Mouse (Mus musculus) heart, postnatal 0 days (tissue): ENCODE measurements at regions not wholly inside any gene's neighbourhood (a gene's known extent, or its start where the extent isn't known, plus 50 kb on each side); places are given as distances from the start of the nearest gene placed in this dataset.

Source experiments
- ATAC-seq: fragments of 200-750 bp; cut with Nextera tagmentation; 2 replicates; pipeline ENCODE4 v1.8.0; 2017; ENCODE audit warnings: low read depth, moderate number of reproducible peaks, moderate library complexity; ENCODE audit not compliant: insufficient read depth
- DNase-seq: peaks from one replicate; pipeline ENCODE4 v3.0.0-alpha.2; 2016; ENCODE audit warnings: low spot score
- H3K27ac ChIP-seq: fragments of 300-500 bp; sonication (generic); 2 replicates; pipeline ENCODE4 v1.5.1; 2014; ENCODE audit warnings: low read depth, mild to moderate bottlenecking
- H3K27me3 ChIP-seq: fragments of 300-500 bp; sonication (generic); 2 replicates; pipeline ENCODE4 v1.6.1; 2014; ENCODE audit warnings: low read length, mixed read lengths; ENCODE audit not compliant: control insufficient read depth, insufficient read depth
- H3K36me3 ChIP-seq: fragments of 300-500 bp; sonication (generic); replicated peaks from 2 replicates; pipeline ENCODE4 v1.6.1; 2014; ENCODE audit warnings: low read length, mixed read lengths; ENCODE audit not compliant: control insufficient read depth, insufficient read depth
- H3K4me1 ChIP-seq: fragments of 300-500 bp; sonication (generic); 2 replicates; pipeline ENCODE4 v1.6.1; 2014; ENCODE audit warnings: antibody characterized with exemption; ENCODE audit not compliant: control insufficient read depth, insufficient read depth
- H3K4me2 ChIP-seq: fragments of 300-500 bp; sonication (generic); 2 replicates; pipeline ENCODE4 v1.6.1; 2014; ENCODE audit warnings: low read depth, mild to moderate bottlenecking, low read length, moderate library complexity
- H3K4me3 ChIP-seq: fragments of 300-500 bp; sonication (generic); 2 replicates; pipeline ENCODE4 v1.5.1; 2014; ENCODE audit warnings: low read depth, low read length
- H3K9ac ChIP-seq: fragments of 300-500 bp; sonication (generic); replicated peaks from 2 replicates; pipeline ENCODE4 v1.6.1; 2014; ENCODE audit warnings: low read depth, low read length, mixed read lengths
- H3K9me3 ChIP-seq: fragments of 300-500 bp; sonication (generic); replicated peaks from 2 replicates; pipeline ENCODE4 v1.6.1; 2016; ENCODE audit warnings: low read length; ENCODE audit not compliant: control insufficient read depth
- CTCF ChIP-seq: IDR thresholded peaks from 2 replicates; pipeline ENCODE4 v1.5.1; 2016; ENCODE audit warnings: antibody characterized with exemption, control low read depth, low read depth
- EP300 ChIP-seq: IDR thresholded peaks from 2 replicates; pipeline ENCODE4 v1.6.1; 2016; ENCODE audit warnings: antibody characterized with exemption, low read depth
- WGBS: fragments of 180-500 bp; shearing (Covaris S2); extraction: QIAGEN DNeasy Blood & Tissue Kit; methylation state at CpG from one replicate; pipeline ENCODE4 v1.1.7; 2014; 5-methylcytosine and 5-hydroxymethylcytosine counted together

GRCm38 (mm10) chr4:67932481-67932880 lies 1021.7 kb downstream of the Brinp1 start:
- Histone ChIP-seq H3K27ac (no peak overlapping the region), H3K4me1 (no peaks in the 10 kb centered on the region), H3K27me3 (no peaks in the 10 kb centered on the region), H3K4me3 (no peak overlapping the region), H3K9ac (no peak overlapping the region), H3K36me3 (no peaks in the 10 kb centered on the region), H3K9me3 (no peaks in the 10 kb centered on the region), H3K4me2 (no peak overlapping the region)
- DNase-seq, result no peak
- ATAC-seq, result no peak
- no peak for TF ChIP-seq EP300
- no peak for TF ChIP-seq CTCF
- WGBS, result 60% methylated on average over 2 of the region's 2 CpGs

- no peaks in the 10 kb centered on the region for H3K36me3 ChIP-seq
- no peak overlapping the region for H3K4me2 ChIP-seq
- ATAC-seq (no peak), DNase-seq (no peak)
- no peaks in the 10 kb centered on the region for H3K27me3 ChIP-seq
- H3K4me1 ChIP-seq, result no peaks in the 10 kb centered on the region
- no peak overlapping the region for H3K27ac ChIP-seq
- no peaks in the 10 kb centered on the region for H3K9me3 ChIP-seq
- H3K4me3 ChIP-seq, result no peak overlapping the region
- no peak overlapping the region for H3K9ac ChIP-seq
- WGBS, result 73% methylated on average over 1 of the region's 1 CpGs
- no peak for TF ChIP-seq CTCF
- no peak for TF ChIP-seq EP300
These were observed 1055.1 kb downstream of the Brinp1 start for GRCm38 (mm10) chr4:67899109-67899508.

- H3K4me1 ChIP-seq, result no peaks in the 10 kb centered on the region
- H3K9ac ChIP-seq, result no peak overlapping the region
- TF ChIP-seq EP300 (no peak), CTCF (no peak)
- 71% methylated on average over 1 of the region's 1 CpGs for WGBS
- ATAC-seq (no peak), DNase-seq (no peak)
- no peak overlapping the region for H3K4me2 ChIP-seq
- H3K9me3 ChIP-seq, result no peaks in the 10 kb centered on the region
- H3K27ac ChIP-seq, result no peak overlapping the region
- H3K36me3 ChIP-seq, result no peaks in the 10 kb centered on the region
- no peak overlapping the region for H3K4me3 ChIP-seq
- H3K27me3 ChIP-seq, result no peaks in the 10 kb centered on the region
These were observed 1062.1 kb downstream of the Brinp1 start for GRCm38 (mm10) chr4:67891946-67892575.

GRCm38 (mm10) chr4:67887954-67888353 lies 1060.6 kb downstream of the Tlr4 start:
- no peak overlapping the region for H3K27ac ChIP-seq
- H3K27me3 ChIP-seq, result no peaks in the 10 kb centered on the region
- no peaks in the 10 kb centered on the region for H3K36me3 ChIP-seq
- no peak overlapping the region for H3K9ac ChIP-seq
- no peak overlapping the region for H3K4me3 ChIP-seq
- no peaks in the 10 kb centered on the region for H3K4me1 ChIP-seq
- H3K4me2 ChIP-seq, result no peak overlapping the region
- ATAC-seq, result no peak
- no peak for DNase-seq
- TF ChIP-seq CTCF, result no peak
- no peak for TF ChIP-seq EP300
- no peaks in the 10 kb centered on the region for H3K9me3 ChIP-seq

- no peak overlapping the region for H3K9ac ChIP-seq
- no peak overlapping the region for H3K4me3 ChIP-seq
- H3K4me1 ChIP-seq, result no peaks in the 10 kb centered on the region
- DNase-seq (no peak), ATAC-seq (no peak)
- no peaks in the 10 kb centered on the region for H3K9me3 ChIP-seq
- no peaks in the 10 kb centered on the region for H3K36me3 ChIP-seq
- no peak overlapping the region for H3K27ac ChIP-seq
- no peaks in the 10 kb centered on the region for H3K27me3 ChIP-seq
- TF ChIP-seq EP300, result no peak
- no peak overlapping the region for H3K4me2 ChIP-seq
These were observed 1057.8 kb downstream of the Tlr4 start for GRCm38 (mm10) chr4:67885204-67885603.

- ATAC-seq, result no peak
- H3K27ac ChIP-seq, result no peak overlapping the region
- H3K4me3 ChIP-seq, result no peak overlapping the region
- WGBS, result 75% methylated on average over 2 of the region's 2 CpGs
- H3K4me2 ChIP-seq, result no peak overlapping the region
- no peak overlapping the region for H3K9ac ChIP-seq
- TF ChIP-seq EP300, result no peak
- no peak for TF ChIP-seq CTCF
- no peaks in the 10 kb centered on the region for H3K36me3 ChIP-seq
- DNase-seq, result no peak
- H3K27me3 ChIP-seq, result no peaks in the 10 kb centered on the region
- H3K4me1 ChIP-seq, result no peaks in the 10 kb centered on the region
- H3K9me3 ChIP-seq, result no peaks in the 10 kb centered on the region
These were observed 1034.8 kb downstream of the Tlr4 start for GRCm38 (mm10) chr4:67862218-67862617.
